Mouse (Mus musculus) subcutaneous adipose tissue, adult 2 months (tissue): ENCODE data around the gene Ptov1. TPM values are rescaled to one million over a fixed set of nuclear protein-coding genes. Genes with fewer than 3 reads are reported as not detected.

Experiments used
- polyA plus RNA-seq: library from polyadenylated mRNA; depleted of rRNA; stranded (reverse); fragments of >200 nt; gene quantifications from 2 replicates; pipeline ENCODE4 v1.2.3, GENCODE M21; 2012; ENCODE audit warnings: low replicate concordance; rRNA removed

Ptov1 gene
- 245 and 426 TPM in 2 replicates for polyA plus RNA-seq

GRCm38 (mm10) chr7:44869697-44870528 lies at the start of gene Ptov1:
TSS of gene Ptov1 (minus strand) at chr7:44869788.

GRCm38 (mm10) chr7:44895593-44896434 lies 26.2 kb upstream of the Ptov1 start, which contains the start of gene Fuz:
TSS of gene Fuz (plus strand) at chr7:44896079.

GRCm38 (mm10) chr7:44892276-44892921 lies 22.8 kb upstream of the Ptov1 start, which contains the start of gene Med25:
TSS of gene Med25 (minus strand) at chr7:44892712.

GRCm38 (mm10) chr7:44857042-44857552 lies 12.5 kb downstream of the Ptov1 start, which contains the start of gene Pnkp:
TSS of gene Pnkp (plus strand) at chr7:44857139.

GRCm38 (mm10) chr7:44848561-44849415 lies 20.8 kb downstream of the Ptov1 start, which contains the start of the genes Akt1s1 and Tbc1d17:
TSS of gene Akt1s1 (plus strand) at chr7:44848991.
TSS of gene Tbc1d17 (minus strand) at chr7:44849079.

GRCm38 (mm10) chr7:44816470-44817021 lies 53.0 kb downstream of the Ptov1 start, which contains the start of gene Atf5:
TSS of gene Atf5 (minus strand) at chr7:44816658.

GRCm38 (mm10) chr7:44815721-44816469 lies 53.7 kb downstream of the Ptov1 start, which contains the start of the genes Nup62 and Il4i1:
TSS of gene Nup62 (plus strand) at chr7:44816088.
TSS of gene Il4i1 (plus strand) at chr7:44816387.

Other genes starting within 250 kb of the Ptov1 start
- 4.1 and 12.7 TPM in 2 replicates for gene Myh14, start 198.9 kb downstream of the Ptov1 start, polyA plus RNA-seq
- gene Izumo2, start 161.0 kb downstream of the Ptov1 start, polyA plus RNA-seq = not detected in 2 replicates
- 29.0 and 48.8 TPM in 2 replicates for gene Vrk3, start 121.4 kb downstream of the Ptov1 start, polyA plus RNA-seq
- 0.20 and 0.54 TPM in 2 replicates for gene Zfp473, start 118.7 kb downstream of the Ptov1 start, polyA plus RNA-seq
- 35.6 and 77.6 TPM in 2 replicates for gene Nup62, start 53.7 kb downstream of the Ptov1 start, polyA plus RNA-seq
- 3.9 and 4.0 TPM in 2 replicates for gene Il4i1, start 53.4 kb downstream of the Ptov1 start, polyA plus RNA-seq
- gene Atf5, start 53.1 kb downstream of the Ptov1 start, polyA plus RNA-seq = 211 and 305 TPM in 2 replicates
- gene Akt1s1, start 20.8 kb downstream of the Ptov1 start, polyA plus RNA-seq = 87.7 and 129 TPM in 2 replicates
- 125 and 126 TPM in 2 replicates for gene Tbc1d17, start 20.7 kb downstream of the Ptov1 start, polyA plus RNA-seq
- 45.1 and 47.8 TPM in 2 replicates for gene Pnkp, start 12.6 kb downstream of the Ptov1 start, polyA plus RNA-seq
- gene Med25, start 22.9 kb upstream of the Ptov1 start, polyA plus RNA-seq = 93.4 and 172 TPM in 2 replicates
- 48.5 and 82.0 TPM in 2 replicates for gene Fuz, start 26.3 kb upstream of the Ptov1 start, polyA plus RNA-seq
- 91.4 and 108 TPM in 2 replicates for gene Ap2a1, start 59.7 kb upstream of the Ptov1 start, polyA plus RNA-seq
- 0.21 and 0.22 TPM in 2 replicates for gene Tsks, start 73.4 kb upstream of the Ptov1 start, polyA plus RNA-seq
- 21.7 and 88.9 TPM in 2 replicates for gene Cpt1c, start 105.1 kb upstream of the Ptov1 start, polyA plus RNA-seq
- gene Prmt1, start 116.8 kb upstream of the Ptov1 start, polyA plus RNA-seq = 148 and 347 TPM in 2 replicates
- gene Irf3, start 127.9 kb upstream of the Ptov1 start, polyA plus RNA-seq = 111 and 156 TPM in 2 replicates
- gene Bcl2l12, start 128.9 kb upstream of the Ptov1 start, polyA plus RNA-seq = 30.2 and 45.2 TPM in 2 replicates
- gene Scaf1, start 146.6 kb upstream of the Ptov1 start, polyA plus RNA-seq = 67.6 and 79.5 TPM in 2 replicates
- gene Rras, start 148.2 kb upstream of the Ptov1 start, polyA plus RNA-seq = 286 and 584 TPM in 2 replicates
- 8.6 and 15.5 TPM in 2 replicates for gene Prr12, start 183.1 kb upstream of the Ptov1 start, polyA plus RNA-seq
- gene Nosip, start 192.6 kb upstream of the Ptov1 start, polyA plus RNA-seq = 68.3 and 84.1 TPM in 2 replicates
- gene Prrg2, start 192.9 kb upstream of the Ptov1 start, polyA plus RNA-seq = 73.3 and 99.8 TPM in 2 replicates
- gene Rcn3, start 222.4 kb upstream of the Ptov1 start, polyA plus RNA-seq = 89.2 and 448 TPM in 2 replicates
- 195 and 315 TPM in 2 replicates for gene Fcgrt, start 234.1 kb upstream of the Ptov1 start, polyA plus RNA-seq